Mouse (Mus musculus) 416B (cell line): ENCODE data around the gene Aff2.

Experiments used
- DNase-seq: peaks from one replicate; pipeline ENCODE4 v3.0.0; 2011; ENCODE audit warnings: low read depth

Aff2 gene

DNA sequence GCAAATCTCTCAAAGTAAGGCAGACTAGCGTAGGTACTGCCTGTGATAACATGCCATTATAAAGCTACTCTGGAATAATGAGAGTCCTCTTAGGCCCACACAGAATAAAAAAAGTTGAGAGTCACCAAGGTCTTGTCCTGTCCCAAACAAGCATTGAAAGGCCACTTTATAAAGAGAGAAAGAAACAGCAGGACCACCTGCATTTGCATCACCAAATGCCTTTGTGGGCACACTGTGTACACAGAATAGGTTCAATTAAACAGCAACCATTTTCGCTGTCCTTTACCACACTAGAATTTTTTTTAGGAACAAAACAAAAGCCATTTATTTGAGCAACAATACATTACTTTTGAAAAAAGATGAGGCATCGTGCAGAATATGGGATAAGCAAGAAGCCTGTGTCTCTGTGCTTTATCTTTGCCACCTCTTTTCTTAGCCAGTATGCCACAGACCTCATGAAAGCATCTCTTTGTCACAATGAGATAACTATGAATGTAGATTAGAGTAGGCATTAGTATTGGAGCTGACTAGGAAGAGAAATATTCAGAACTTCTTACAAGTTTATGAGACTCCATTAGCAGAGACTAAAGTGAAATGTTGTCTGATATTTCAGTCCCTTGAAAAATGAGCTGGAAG is 385.0 kb downstream of the Aff2 start:
- no peak for DNase-seq

DNA sequence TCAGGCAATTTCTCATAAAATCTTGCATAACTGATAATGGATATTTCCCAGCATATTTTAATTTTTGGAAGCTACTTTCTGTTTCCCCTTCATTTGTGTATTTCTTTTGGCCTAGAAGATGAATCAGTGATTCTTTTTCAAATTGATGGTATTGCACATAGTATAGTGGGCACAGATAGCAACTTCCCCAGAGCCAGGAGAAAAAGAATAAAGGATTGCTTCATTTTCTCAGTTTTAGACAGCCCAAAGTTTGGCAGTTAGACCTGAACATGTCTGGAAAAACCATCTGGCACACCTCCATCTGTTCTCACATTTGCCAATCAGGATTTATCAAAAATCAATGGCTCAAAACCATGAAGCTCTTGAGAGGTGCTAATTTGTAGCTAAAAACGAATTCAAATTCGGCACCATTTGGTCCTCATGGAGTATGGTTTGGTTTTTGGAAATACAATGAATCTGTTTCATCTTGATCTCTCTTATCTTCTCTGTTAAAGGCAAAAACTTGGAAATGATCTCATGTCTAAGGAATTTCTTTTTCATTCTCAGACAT is 441.9 kb downstream of the Aff2 start:
- DNase-seq: no peak

DNA sequence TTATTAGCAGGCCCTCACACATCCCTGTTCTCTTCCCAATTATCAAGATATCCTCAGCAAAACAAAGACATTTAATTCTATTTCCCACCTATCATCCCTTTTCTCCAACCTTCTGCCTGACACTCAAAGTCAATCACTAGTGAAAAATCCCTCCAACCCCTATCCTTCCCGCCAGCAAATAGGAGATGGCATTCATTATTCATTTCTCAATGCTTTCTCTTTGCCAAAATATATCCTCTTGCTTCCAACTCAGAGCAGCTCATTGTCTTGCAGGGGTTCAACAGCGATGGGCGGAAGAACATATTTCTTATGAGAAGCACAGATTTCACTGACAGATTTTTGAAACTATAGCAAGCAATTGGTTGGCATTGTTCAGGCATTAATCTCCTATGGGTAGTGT is 442.4 kb downstream of the Aff2 start:
- DNase-seq: no peak

DNA sequence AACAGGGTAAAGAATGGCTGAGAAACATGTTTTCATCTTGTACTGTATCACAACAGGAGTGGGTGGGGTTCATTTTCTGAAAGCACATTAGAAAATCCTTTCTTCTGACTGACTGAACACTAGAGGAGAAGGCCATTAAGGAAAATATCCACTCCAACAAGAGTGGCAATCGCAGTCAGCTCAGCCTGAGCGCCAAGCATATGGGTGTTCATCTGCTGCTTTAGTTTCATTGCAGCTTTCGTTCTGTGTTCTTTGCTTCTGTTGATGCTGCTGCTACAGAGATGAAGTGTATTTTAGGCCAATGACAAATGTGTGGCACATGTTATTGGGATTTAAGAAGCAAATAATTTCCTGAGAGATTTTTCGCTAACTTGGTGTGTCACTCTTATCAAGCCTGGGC is 451.7 kb downstream of the Aff2 start:
- DNase-seq: no peak

DNA sequence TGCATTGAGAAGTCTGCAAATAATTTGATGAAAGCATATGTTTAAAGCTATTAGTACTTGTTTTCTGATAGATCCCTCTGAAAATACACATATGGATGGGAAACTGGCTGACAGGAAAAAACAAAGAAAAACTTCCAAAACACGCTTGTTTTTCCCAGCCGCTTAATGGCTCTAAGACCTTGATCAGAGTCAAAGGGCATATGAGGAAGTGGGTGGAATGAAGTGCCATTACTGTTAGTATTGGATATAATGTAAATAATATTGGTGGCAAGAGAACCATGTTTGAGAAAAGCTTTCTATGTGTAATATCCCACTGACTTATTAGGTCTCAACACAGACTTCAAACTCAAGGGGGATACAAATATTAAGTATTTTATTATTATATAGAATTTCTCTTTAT is 455.0 kb downstream of the Aff2 start:
- no peak for DNase-seq

DNA sequence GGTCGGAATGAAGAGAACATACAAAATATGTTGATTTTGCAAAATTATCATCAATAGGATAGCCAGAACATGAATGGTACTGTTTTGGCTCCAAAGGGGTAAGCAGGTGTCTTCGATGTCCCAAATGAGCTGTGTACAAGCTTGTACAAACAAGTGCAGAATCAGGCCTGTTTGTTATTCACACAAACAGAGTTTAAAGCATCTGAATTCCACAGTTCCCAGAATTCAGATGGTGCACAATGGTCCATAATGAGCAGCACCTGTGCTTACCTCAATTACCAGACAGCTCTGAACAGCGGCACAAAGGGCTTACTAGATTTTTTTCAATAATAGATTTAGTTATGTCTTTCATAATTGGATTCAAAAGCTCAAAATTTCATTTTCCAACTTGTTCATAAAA is 457.6 kb downstream of the Aff2 start:
- DNase-seq: no peak

DNA sequence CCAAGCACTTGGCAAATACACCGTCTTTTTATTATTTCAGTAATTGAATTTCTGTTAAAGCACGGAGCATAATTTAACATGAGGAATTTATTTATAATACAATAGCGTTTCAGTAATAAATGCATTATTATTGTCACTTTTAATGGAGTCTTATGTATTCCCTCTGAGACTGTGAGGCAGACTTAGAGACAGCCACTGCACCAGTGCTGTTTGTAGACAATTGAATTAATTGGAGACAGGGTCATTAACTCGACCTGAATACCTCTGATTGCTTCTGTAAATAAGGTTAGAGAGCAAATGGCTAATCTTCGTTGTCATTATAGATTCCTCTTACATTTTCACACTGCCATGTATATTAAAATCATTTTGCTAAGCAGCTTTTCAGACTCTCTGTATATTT is 458.1 kb downstream of the Aff2 start:
- no peak for DNase-seq

DNA sequence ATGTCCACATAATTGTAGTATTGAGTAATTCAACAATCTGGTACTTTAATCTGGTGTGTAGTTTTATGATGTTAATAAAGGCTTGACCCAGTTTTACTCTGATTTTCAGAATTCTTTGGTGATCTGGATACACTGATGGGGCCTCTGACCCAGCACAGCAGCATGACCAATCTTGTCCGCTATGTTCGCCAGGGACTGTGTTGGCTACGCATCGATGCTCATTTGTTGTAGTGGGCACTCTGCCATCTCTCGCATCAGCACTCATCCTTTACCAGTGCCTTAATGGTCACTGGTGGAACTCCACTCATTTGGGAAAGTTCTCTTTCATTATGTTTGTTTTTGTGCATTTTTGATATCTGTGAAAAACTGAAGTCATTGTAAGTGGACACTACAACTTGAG is 507.5 kb downstream of the Aff2 start:
- no peak for DNase-seq

DNA sequence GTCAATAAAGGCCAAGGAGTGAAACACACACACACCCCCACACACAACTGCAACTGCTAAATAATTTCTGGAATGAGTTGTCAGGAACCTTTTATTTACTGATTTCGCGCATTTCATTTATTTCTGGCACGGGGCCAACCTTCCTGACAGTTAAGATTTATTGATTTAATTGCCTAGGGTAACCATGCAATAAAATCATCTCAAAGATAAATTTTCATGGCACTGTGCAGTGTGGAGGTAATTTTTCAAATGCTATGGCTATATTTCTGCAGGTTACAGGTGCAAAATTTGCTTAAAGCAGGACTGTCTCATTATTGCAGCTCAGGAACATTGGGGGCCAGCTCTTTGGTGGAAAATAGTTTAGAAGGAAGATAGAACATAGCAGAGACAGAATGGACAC is 531.6 kb downstream of the Aff2 start:
- no peak for DNase-seq
